Mouse (Mus musculus): ENCODE measurements around the gene Gm20604. TPM values are rescaled to one million over a fixed set of nuclear protein-coding genes. Genes with fewer than 3 reads are reported as not detected.

Gm20604 gene
- polyA plus RNA-seq (2014; fragmentation: Nextera tagmentation; extraction: Ambion mirVana), result 34.1 and 36.2 TPM in 2 replicates

- Histone ChIP-seq H3K9ac (ENCODE audit: low read depth, low read length) (peak within 1 kb of the TSS; percentile 85), H3K27me3 (ENCODE audit: control insufficient read depth, insufficient read depth, low read length) (no peaks in the 10 kb centered on the region), H3K4me1 (replicated peaks; ENCODE audit: control insufficient read depth, insufficient read depth, low read length) (peaks cover 6% of the 10 kb centered on the region), H3K9me3 (ENCODE audit: control insufficient read depth, low read length) (no peaks in the 10 kb centered on the region), H3K4me2 (replicated peaks; ENCODE audit: low read depth, low read length) (peak within 1 kb of the TSS; percentile 85), H3K36me3 (ENCODE audit: control insufficient read depth, insufficient read depth, low read length) (no peaks in the 10 kb centered on the region; the same call in 1 of the 2 replicates), H3K27ac (ENCODE audit: low read depth, low read length) (peak within 1 kb of the TSS; percentile 74), H3K4me3 (ENCODE audit: low read depth, low read length) (peak within 1 kb of the TSS; percentile 61)
- ATAC-seq (ENCODE audit: low FRiP score) (no peak), DNase-seq (ENCODE audit: low spot score) (peak; percentile 34)
- under 1% methylated on average over 10 of the region's 10 CpGs for WGBS
These were observed at the start of gene Gm20604 for GRCm38 (mm10) chr12:102758403-102758756. TSS of gene Gm20604 (minus strand) at chr12:102758672.

- Histone ChIP-seq H3K36me3 (ENCODE audit: control insufficient read depth, insufficient read depth, low read length) (no peaks in the 10 kb centered on the region), H3K4me2 (replicated peaks; ENCODE audit: low read depth, low read length) (no peak overlapping the region), H3K27me3 (ENCODE audit: control insufficient read depth, insufficient read depth, low read length) (no peaks in the 10 kb centered on the region), H3K4me3 (ENCODE audit: low read depth, low read length) (no peak overlapping the region), H3K9me3 (ENCODE audit: control insufficient read depth, low read length) (no peaks in the 10 kb centered on the region), H3K4me1 (replicated peaks; ENCODE audit: control insufficient read depth, insufficient read depth, low read length) (no peaks in the 10 kb centered on the region), H3K9ac (ENCODE audit: low read depth, low read length) (no peak overlapping the region), H3K27ac (ENCODE audit: low read depth, low read length) (no peak overlapping the region)
- 96% methylated on average over 2 of the region's 2 CpGs for WGBS
- DNase-seq (ENCODE audit: low spot score) (no peak), ATAC-seq (ENCODE audit: low FRiP score) (no peak)
These were observed 41.1 kb upstream of the Gm20604 start for GRCm38 (mm10) chr12:102799528-102799927.

- DNase-seq (ENCODE audit: low spot score) (no peak), ATAC-seq (ENCODE audit: low FRiP score) (no peak)
- Histone ChIP-seq H3K36me3 (ENCODE audit: control insufficient read depth, insufficient read depth, low read length) (peaks cover 5% of the 10 kb centered on the region; the same call in 1 of the 2 replicates), H3K4me2 (replicated peaks; ENCODE audit: low read depth, low read length) (no peak overlapping the region), H3K9ac (ENCODE audit: low read depth, low read length) (no peak overlapping the region), H3K4me3 (ENCODE audit: low read depth, low read length) (no peak overlapping the region), H3K27me3 (ENCODE audit: control insufficient read depth, insufficient read depth, low read length) (no peaks in the 10 kb centered on the region), H3K9me3 (ENCODE audit: control insufficient read depth, low read length) (no peaks in the 10 kb centered on the region), H3K4me1 (replicated peaks; ENCODE audit: control insufficient read depth, insufficient read depth, low read length) (no peaks in the 10 kb centered on the region), H3K27ac (ENCODE audit: low read depth, low read length) (no peak overlapping the region)
- 87% methylated on average over 7 of the region's 7 CpGs for WGBS
These were observed 29.5 kb upstream of the Gm20604 start for GRCm38 (mm10) chr12:102787927-102788326.

GRCm38 (mm10) chr12:102785593-102785985 is 27.1 kb upstream of the Gm20604 start:
- Histone ChIP-seq H3K4me3 (ENCODE audit: low read depth, low read length) (no peak overlapping the region), H3K27ac (ENCODE audit: low read depth, low read length) (no peak overlapping the region), H3K9ac (ENCODE audit: low read depth, low read length) (no peak overlapping the region), H3K9me3 (ENCODE audit: control insufficient read depth, low read length) (no peaks in the 10 kb centered on the region), H3K36me3 (ENCODE audit: control insufficient read depth, insufficient read depth, low read length) (peaks cover 5% of the 10 kb centered on the region; the same call in 1 of the 2 replicates), H3K4me1 (replicated peaks; ENCODE audit: control insufficient read depth, insufficient read depth, low read length) (no peaks in the 10 kb centered on the region), H3K4me2 (replicated peaks; ENCODE audit: low read depth, low read length) (no peak overlapping the region), H3K27me3 (ENCODE audit: control insufficient read depth, insufficient read depth, low read length) (no peaks in the 10 kb centered on the region)
- ATAC-seq (ENCODE audit: low FRiP score) (no peak), DNase-seq (ENCODE audit: low spot score) (no peak)
- WGBS, result 89% methylated on average over 5 of the region's 5 CpGs

GRCm38 (mm10) chr12:102784899-102785592 is 26.6 kb upstream of the Gm20604 start:
- Histone ChIP-seq H3K9ac (ENCODE audit: low read depth, low read length) (no peak overlapping the region), H3K4me3 (ENCODE audit: low read depth, low read length) (no peak overlapping the region), H3K4me1 (replicated peaks; ENCODE audit: control insufficient read depth, insufficient read depth, low read length) (no peaks in the 10 kb centered on the region), H3K36me3 (ENCODE audit: control insufficient read depth, insufficient read depth, low read length) (peaks cover 5% of the 10 kb centered on the region; the same call in 1 of the 2 replicates), H3K27ac (ENCODE audit: low read depth, low read length) (no peak overlapping the region), H3K4me2 (replicated peaks; ENCODE audit: low read depth, low read length) (no peak overlapping the region), H3K27me3 (ENCODE audit: control insufficient read depth, insufficient read depth, low read length) (no peaks in the 10 kb centered on the region), H3K9me3 (ENCODE audit: control insufficient read depth, low read length) (no peaks in the 10 kb centered on the region)
- WGBS, result 90% methylated on average over 19 of the region's 19 CpGs
- DNase-seq (ENCODE audit: low spot score), result no peak
- ATAC-seq (ENCODE audit: low FRiP score), result no peak

- Histone ChIP-seq H3K9me3 (ENCODE audit: control insufficient read depth, low read length) (no peaks in the 10 kb centered on the region), H3K4me1 (replicated peaks; ENCODE audit: control insufficient read depth, insufficient read depth, low read length) (no peaks in the 10 kb centered on the region), H3K27ac (ENCODE audit: low read depth, low read length) (no peak overlapping the region), H3K36me3 (ENCODE audit: control insufficient read depth, insufficient read depth, low read length) (peaks cover 5% of the 10 kb centered on the region; the same call in 1 of the 2 replicates), H3K4me2 (replicated peaks; ENCODE audit: low read depth, low read length) (no peak overlapping the region), H3K9ac (ENCODE audit: low read depth, low read length) (no peak overlapping the region), H3K27me3 (ENCODE audit: control insufficient read depth, insufficient read depth, low read length) (no peaks in the 10 kb centered on the region), H3K4me3 (ENCODE audit: low read depth, low read length) (no peak overlapping the region)
- no peak for ATAC-seq (ENCODE audit: low FRiP score)
- 95% methylated on average over 5 of the region's 5 CpGs for WGBS
- DNase-seq (ENCODE audit: low spot score), result no peak
These were observed 24.4 kb upstream of the Gm20604 start for GRCm38 (mm10) chr12:102782841-102783240.

GRCm38 (mm10) chr12:102779452-102779851 is 21.0 kb upstream of the Gm20604 start:
- Histone ChIP-seq H3K4me3 (ENCODE audit: low read depth, low read length) (no peak overlapping the region), H3K4me1 (replicated peaks; ENCODE audit: control insufficient read depth, insufficient read depth, low read length) (no peaks in the 10 kb centered on the region), H3K27me3 (ENCODE audit: control insufficient read depth, insufficient read depth, low read length) (no peaks in the 10 kb centered on the region), H3K36me3 (ENCODE audit: control insufficient read depth, insufficient read depth, low read length) (peaks cover 2% of the 10 kb centered on the region; the same call in 1 of the 2 replicates), H3K9ac (ENCODE audit: low read depth, low read length) (no peak overlapping the region), H3K27ac (ENCODE audit: low read depth, low read length) (no peak overlapping the region), H3K9me3 (ENCODE audit: control insufficient read depth, low read length) (no peaks in the 10 kb centered on the region), H3K4me2 (replicated peaks; ENCODE audit: low read depth, low read length) (no peak overlapping the region)
- no peak for ATAC-seq (ENCODE audit: low FRiP score)
- peak; percentile 19 for DNase-seq (ENCODE audit: low spot score)
- 60% methylated on average over 3 of the region's 3 CpGs for WGBS

- ATAC-seq (ENCODE audit: low FRiP score), result no peak
- Histone ChIP-seq H3K4me1 (replicated peaks; ENCODE audit: control insufficient read depth, insufficient read depth, low read length) (no peaks in the 10 kb centered on the region), H3K4me2 (replicated peaks; ENCODE audit: low read depth, low read length) (no peak overlapping the region), H3K9me3 (ENCODE audit: control insufficient read depth, low read length) (no peaks in the 10 kb centered on the region), H3K27ac (ENCODE audit: low read depth, low read length) (no peak overlapping the region), H3K4me3 (ENCODE audit: low read depth, low read length) (no peak overlapping the region), H3K27me3 (ENCODE audit: control insufficient read depth, insufficient read depth, low read length) (no peaks in the 10 kb centered on the region), H3K36me3 (ENCODE audit: control insufficient read depth, insufficient read depth, low read length) (peaks cover 2% of the 10 kb centered on the region; the same call in 1 of the 2 replicates), H3K9ac (ENCODE audit: low read depth, low read length) (no peak overlapping the region)
- whole genome bisulfite sequencing, result 85% methylated on average over 5 of the region's 5 CpGs
- no peak for DNase-seq (ENCODE audit: low spot score)
These were observed 19.7 kb upstream of the Gm20604 start for GRCm38 (mm10) chr12:102778151-102778550.

GRCm38 (mm10) chr12:102776035-102776434 is 17.6 kb upstream of the Gm20604 start:
- Histone ChIP-seq H3K27me3 (ENCODE audit: control insufficient read depth, insufficient read depth, low read length) (no peaks in the 10 kb centered on the region), H3K4me1 (replicated peaks; ENCODE audit: control insufficient read depth, insufficient read depth, low read length) (no peaks in the 10 kb centered on the region), H3K4me3 (ENCODE audit: low read depth, low read length) (no peak overlapping the region), H3K9me3 (ENCODE audit: control insufficient read depth, low read length) (no peaks in the 10 kb centered on the region), H3K27ac (ENCODE audit: low read depth, low read length) (no peak overlapping the region), H3K4me2 (replicated peaks; ENCODE audit: low read depth, low read length) (no peak overlapping the region), H3K9ac (ENCODE audit: low read depth, low read length) (no peak overlapping the region), H3K36me3 (ENCODE audit: control insufficient read depth, insufficient read depth, low read length) (peaks cover 9% of the 10 kb centered on the region)
- DNase-seq (ENCODE audit: low spot score) (no peak), ATAC-seq (ENCODE audit: low FRiP score) (no peak)
- WGBS, result 95% methylated on average over 14 of the region's 14 CpGs

Measured in hindbrain, embryonic 11.5 days (tissue).